Mouse (Mus musculus): ENCODE measurements at regions not wholly inside any gene's neighbourhood (a gene's known extent, or its start where the extent isn't known, plus 50 kb on each side); places are given as distances from the start of the nearest gene placed in this dataset.

- DNase-seq (ENCODE audit: low spot score): no peak
- H3K36me3 ChIP-seq (replicated peaks; ENCODE audit: control insufficient read depth, insufficient read depth): no peaks in the 10 kb centered on the region
Measured at GRCm38 (mm10) chr13:57303805-57304204, 408.0 kb upstream of the Trpc7 start.

DNA sequence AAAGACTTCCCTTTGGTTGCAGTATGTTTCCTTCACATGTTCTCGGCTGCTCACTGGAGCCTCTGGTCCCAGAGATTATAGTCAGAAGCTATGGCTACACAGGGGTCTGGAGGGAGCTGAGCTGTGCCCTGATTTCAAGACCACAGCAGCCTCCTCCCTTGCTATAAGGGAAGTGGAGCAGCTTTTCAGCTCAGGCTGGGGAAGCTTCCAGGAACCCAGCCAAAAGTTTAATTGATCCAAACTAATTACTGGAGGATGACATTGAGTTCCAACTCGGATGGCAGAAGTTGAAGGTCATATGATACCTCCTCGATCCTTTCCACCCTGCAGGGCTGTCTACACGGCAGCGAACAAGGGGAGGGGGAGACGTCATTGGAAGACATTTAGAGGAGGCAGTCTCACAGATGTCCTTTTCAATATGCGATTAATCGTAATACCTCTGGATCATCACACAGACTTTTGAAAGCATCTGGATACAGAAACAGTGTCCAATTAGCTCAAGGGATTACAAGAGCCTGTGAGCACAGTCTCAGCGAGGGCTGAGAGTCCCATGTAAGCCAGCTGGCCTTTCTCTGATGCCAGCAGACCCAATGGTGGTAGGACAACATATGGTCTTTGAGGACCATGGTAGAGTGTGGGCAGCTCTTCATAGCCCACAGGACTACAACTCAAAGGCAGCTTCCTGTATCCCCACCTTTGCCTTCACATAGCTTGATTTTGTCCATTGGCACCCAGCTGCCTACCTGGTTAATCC lies 396.1 kb upstream of the Trpc7 start:
- Histone ChIP-seq H3K4me1 (replicated peaks; ENCODE audit: control insufficient read depth, insufficient read depth, low read length) (no peaks in the 10 kb centered on the region), H3K27me3 (ENCODE audit: control insufficient read depth, insufficient read depth, low read length) (no peaks in the 10 kb centered on the region), H3K27ac (no peak overlapping the region), H3K9me3 (ENCODE audit: control insufficient read depth, low read length) (no peaks in the 10 kb centered on the region), H3K9ac (no peak overlapping the region), H3K36me3 (replicated peaks; ENCODE audit: control insufficient read depth, insufficient read depth) (no peaks in the 10 kb centered on the region), H3K4me3 (replicated peaks; ENCODE audit: low read length) (no peak overlapping the region), H3K4me2 (replicated peaks) (no peak overlapping the region)
- ATAC-seq (ENCODE audit: low FRiP score) (no peak), DNase-seq (ENCODE audit: low spot score) (no peak)
- 75% methylated on average over 9 of the region's 9 CpGs for WGBS

More at GRCm38 (mm10) chr13:57303805-57304204, 408.0 kb upstream of the Trpc7 start:
- Histone ChIP-seq H3K4me2 (replicated peaks) (no peak overlapping the region), H3K9ac (no peak overlapping the region), H3K27me3 (ENCODE audit: control insufficient read depth, insufficient read depth, low read length) (no peaks in the 10 kb centered on the region), H3K27ac (no peak overlapping the region), H3K4me3 (replicated peaks; ENCODE audit: low read length) (no peak overlapping the region), H3K4me1 (replicated peaks; ENCODE audit: control insufficient read depth, insufficient read depth, low read length) (peaks cover 8% of the 10 kb centered on the region), H3K9me3 (ENCODE audit: control insufficient read depth, low read length) (peaks cover 10% of the 10 kb centered on the region; the same call in 1 of the 2 replicates)
- WGBS: 88% methylated on average over 2 of the region's 2 CpGs
- ATAC-seq (ENCODE audit: low FRiP score): no peak

- no peak overlapping the region for H3K4me2 ChIP-seq (replicated peaks)
- H3K27me3 ChIP-seq (ENCODE audit: control insufficient read depth, insufficient read depth, low read length): no peaks in the 10 kb centered on the region
- no peaks in the 10 kb centered on the region for H3K9me3 ChIP-seq (ENCODE audit: control insufficient read depth, low read length)
- H3K9ac ChIP-seq: no peak overlapping the region
- H3K4me3 ChIP-seq (replicated peaks; ENCODE audit: low read length): no peak overlapping the region
- WGBS: 98% methylated on average over 2 of the region's 2 CpGs
- no peak for ATAC-seq (ENCODE audit: low FRiP score)
- H3K27ac ChIP-seq: no peak overlapping the region
- DNase-seq (ENCODE audit: low spot score): no peak
- 0 out of 2 replicates have a peak, but pooled peaks cover 9% of the 10 kb centered on the region for H3K4me1 ChIP-seq (replicated peaks; ENCODE audit: control insufficient read depth, insufficient read depth, low read length)
- H3K36me3 ChIP-seq (replicated peaks; ENCODE audit: control insufficient read depth, insufficient read depth): no peaks in the 10 kb centered on the region
Measured at GRCm38 (mm10) chr13:57286168-57286567, 390.4 kb upstream of the Trpc7 start.

GRCm38 (mm10) chr13:57282816-57283215 lies 387.0 kb upstream of the Trpc7 start:
- Histone ChIP-seq H3K4me3 (replicated peaks; ENCODE audit: low read length) (no peak overlapping the region), H3K27me3 (ENCODE audit: control insufficient read depth, insufficient read depth, low read length) (no peaks in the 10 kb centered on the region), H3K9me3 (ENCODE audit: control insufficient read depth, low read length) (no peaks in the 10 kb centered on the region), H3K36me3 (replicated peaks; ENCODE audit: control insufficient read depth, insufficient read depth) (no peaks in the 10 kb centered on the region), H3K27ac (no peak overlapping the region), H3K9ac (no peak overlapping the region), H3K4me1 (replicated peaks; ENCODE audit: control insufficient read depth, insufficient read depth, low read length) (0 out of 2 replicates have a peak, but pooled peaks cover 9% of the 10 kb centered on the region), H3K4me2 (replicated peaks) (no peak overlapping the region)
- DNase-seq (ENCODE audit: low spot score) (no peak), ATAC-seq (ENCODE audit: low FRiP score) (no peak)
- 75% methylated on average over 8 of the region's 8 CpGs for WGBS

DNA sequence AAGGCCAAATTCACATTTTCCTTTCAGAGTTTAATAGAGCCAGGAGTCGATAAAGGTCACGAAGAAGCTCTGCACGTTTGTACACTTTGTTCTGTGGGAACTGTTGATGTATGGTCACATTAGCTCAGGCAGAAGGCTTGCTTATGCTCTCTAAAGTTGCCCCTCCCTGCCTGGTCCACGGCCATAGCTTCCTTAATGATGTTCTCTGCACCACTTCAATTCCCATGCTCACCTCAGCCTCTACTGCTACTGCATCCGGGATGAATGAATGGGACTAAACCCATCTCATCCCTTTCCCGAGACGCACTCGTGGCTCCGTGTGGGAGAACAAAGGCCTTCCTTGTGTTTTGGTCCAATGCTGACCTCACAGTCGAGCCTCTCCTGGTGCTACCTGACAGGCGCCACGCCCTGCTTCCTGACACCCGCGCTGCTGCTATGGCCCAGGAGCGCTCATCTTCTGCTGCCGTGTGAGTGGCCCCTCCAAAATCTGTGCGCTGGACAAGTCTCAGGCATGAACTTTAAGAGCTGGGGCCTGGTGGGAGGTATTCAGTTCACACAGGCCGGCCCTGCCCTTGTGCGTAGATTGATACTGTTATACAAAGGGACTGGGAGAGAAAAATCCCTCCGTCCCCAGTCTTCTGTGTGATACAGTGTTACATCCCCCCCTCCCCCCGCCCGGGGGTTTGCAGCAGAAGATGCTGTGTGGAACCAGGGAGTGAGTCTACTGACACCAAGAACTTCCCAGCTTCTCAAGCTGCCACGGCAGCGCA lies 386.3 kb upstream of the Trpc7 start:
- no peaks in the 10 kb centered on the region for H3K36me3 ChIP-seq (replicated peaks; ENCODE audit: control insufficient read depth, insufficient read depth)
- no peak for ATAC-seq (ENCODE audit: low FRiP score)
- DNase-seq (ENCODE audit: low spot score): no peak
- 0 out of 2 replicates have a peak, but pooled peaks cover 9% of the 10 kb centered on the region for H3K4me1 ChIP-seq (replicated peaks; ENCODE audit: control insufficient read depth, insufficient read depth, low read length)
- H3K4me2 ChIP-seq (replicated peaks): no peak overlapping the region
- no peaks in the 10 kb centered on the region for H3K9me3 ChIP-seq (ENCODE audit: control insufficient read depth, low read length)
- no peak overlapping the region for H3K9ac ChIP-seq
- no peaks in the 10 kb centered on the region for H3K27me3 ChIP-seq (ENCODE audit: control insufficient read depth, insufficient read depth, low read length)
- 61% methylated on average over 24 of the region's 24 CpGs for WGBS
- no peak overlapping the region for H3K4me3 ChIP-seq (replicated peaks; ENCODE audit: low read length)
- H3K27ac ChIP-seq: no peak overlapping the region

GRCm38 (mm10) chr13:57281504-57281903 lies 385.7 kb upstream of the Trpc7 start:
- H3K9ac ChIP-seq: no peak overlapping the region
- no peaks in the 10 kb centered on the region for H3K36me3 ChIP-seq (replicated peaks; ENCODE audit: control insufficient read depth, insufficient read depth)
- no peak for ATAC-seq (ENCODE audit: low FRiP score)
- no peaks in the 10 kb centered on the region for H3K9me3 ChIP-seq (ENCODE audit: control insufficient read depth, low read length)
- no peak overlapping the region for H3K4me3 ChIP-seq (replicated peaks; ENCODE audit: low read length)
- H3K4me1 ChIP-seq (replicated peaks; ENCODE audit: control insufficient read depth, insufficient read depth, low read length): 0 out of 2 replicates have a peak, but pooled peaks cover 9% of the 10 kb centered on the region
- WGBS: 16% methylated on average over 3 of the region's 3 CpGs
- H3K4me2 ChIP-seq (replicated peaks): no peak overlapping the region
- peak; percentile 84 for DNase-seq (ENCODE audit: low spot score)
- no peaks in the 10 kb centered on the region for H3K27me3 ChIP-seq (ENCODE audit: control insufficient read depth, insufficient read depth, low read length)
- no peak overlapping the region for H3K27ac ChIP-seq

DNA sequence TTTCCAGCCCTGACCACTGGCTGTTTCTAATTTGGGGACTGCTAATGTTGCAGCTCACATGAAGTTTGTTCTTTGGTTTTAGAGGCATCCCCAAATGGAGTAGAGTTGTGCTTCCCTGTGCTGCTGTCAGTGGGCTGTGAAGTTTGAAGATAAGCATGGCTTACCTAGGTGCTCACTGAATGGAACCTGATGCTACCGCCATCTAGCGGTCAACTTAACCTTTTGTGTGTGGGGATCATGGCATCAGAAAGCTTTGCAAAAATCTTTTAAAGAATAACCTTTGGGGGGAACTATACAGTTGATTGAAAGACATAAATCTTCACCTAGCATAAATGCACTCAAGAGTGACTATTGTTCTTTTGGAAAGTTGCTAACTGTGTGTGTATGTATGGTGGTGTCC lies 382.8 kb upstream of the Trpc7 start:
- no peaks in the 10 kb centered on the region for H3K9me3 ChIP-seq (ENCODE audit: control insufficient read depth, low read length)
- DNase-seq (ENCODE audit: low spot score): peak; percentile 47
- WGBS: 11% methylated on average over 2 of the region's 2 CpGs

GRCm38 (mm10) chr13:57277076-57277475 lies 381.3 kb upstream of the Trpc7 start:
- Histone ChIP-seq H3K4me3 (replicated peaks; ENCODE audit: low read length) (no peak overlapping the region), H3K27ac (no peak overlapping the region), H3K27me3 (ENCODE audit: control insufficient read depth, insufficient read depth, low read length) (no peaks in the 10 kb centered on the region), H3K36me3 (replicated peaks; ENCODE audit: control insufficient read depth, insufficient read depth) (no peaks in the 10 kb centered on the region), H3K4me2 (replicated peaks) (no peak overlapping the region), H3K9ac (no peak overlapping the region), H3K9me3 (ENCODE audit: control insufficient read depth, low read length) (no peaks in the 10 kb centered on the region), H3K4me1 (replicated peaks; ENCODE audit: control insufficient read depth, insufficient read depth, low read length) (0 out of 2 replicates have a peak, but pooled peaks cover 4% of the 10 kb centered on the region)
- ATAC-seq (ENCODE audit: low FRiP score): no peak
- 39% methylated on average over 4 of the region's 4 CpGs for WGBS
- DNase-seq (ENCODE audit: low spot score): peak; percentile 34

More for the DNA sequence above, 382.8 kb upstream of the Trpc7 start:
- H3K9ac ChIP-seq: no peak overlapping the region
- no peak overlapping the region for H3K4me2 ChIP-seq (replicated peaks)
- no peak for ATAC-seq (ENCODE audit: low FRiP score)
- H3K4me1 ChIP-seq (replicated peaks; ENCODE audit: control insufficient read depth, insufficient read depth, low read length): 0 out of 2 replicates have a peak, but pooled peaks cover 9% of the 10 kb centered on the region
- H3K36me3 ChIP-seq (replicated peaks; ENCODE audit: control insufficient read depth, insufficient read depth): no peaks in the 10 kb centered on the region
- no peak overlapping the region for H3K27ac ChIP-seq
- no peaks in the 10 kb centered on the region for H3K27me3 ChIP-seq (ENCODE audit: control insufficient read depth, insufficient read depth, low read length)
- H3K4me3 ChIP-seq (replicated peaks; ENCODE audit: low read length): no peak overlapping the region

DNA sequence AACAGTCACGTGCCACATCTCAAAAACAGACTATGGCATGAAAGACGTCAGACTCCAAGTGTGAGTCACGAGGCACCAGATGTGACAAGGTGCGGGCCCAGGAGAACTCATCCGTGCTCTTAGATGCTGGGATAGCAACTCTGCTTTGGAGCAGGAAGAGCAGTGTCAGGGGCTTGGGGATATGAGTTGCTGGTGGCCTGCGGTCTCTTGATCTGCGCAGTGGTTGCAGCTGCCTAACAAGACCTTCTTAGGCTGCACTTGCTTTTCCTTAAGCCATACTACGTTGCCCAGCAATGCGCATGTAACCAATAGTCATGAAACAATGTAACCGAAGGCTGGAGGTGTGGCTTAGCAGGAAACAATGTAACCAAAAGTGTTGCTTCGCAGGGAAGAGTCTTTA lies 380.1 kb upstream of the Trpc7 start:
- ATAC-seq (ENCODE audit: low FRiP score): no peak

More for the DNA sequence above, 380.1 kb upstream of the Trpc7 start:
- Histone ChIP-seq H3K27me3 (ENCODE audit: control insufficient read depth, insufficient read depth, low read length) (no peaks in the 10 kb centered on the region), H3K4me3 (replicated peaks; ENCODE audit: low read length) (no peak overlapping the region), H3K4me1 (replicated peaks; ENCODE audit: control insufficient read depth, insufficient read depth, low read length) (no peaks in the 10 kb centered on the region), H3K9ac (no peak overlapping the region), H3K9me3 (ENCODE audit: control insufficient read depth, low read length) (no peaks in the 10 kb centered on the region), H3K36me3 (replicated peaks; ENCODE audit: control insufficient read depth, insufficient read depth) (no peaks in the 10 kb centered on the region), H3K27ac (no peak overlapping the region), H3K4me2 (replicated peaks) (no peak overlapping the region)
- WGBS: 86% methylated on average over 11 of the region's 11 CpGs
- no peak for DNase-seq (ENCODE audit: low spot score)
